Mouse (Mus musculus) spleen, adult 2 months (tissue): ENCODE measurements around the gene Myt1l. TPM values are rescaled to one million over a fixed set of nuclear protein-coding genes. Genes with fewer than 3 reads are reported as not detected.

ENCODE experiments used
- DNase-seq, 2 experiments: peaks; one replicate each; pipeline versions ENCODE4 v3.0.0 to v3.0.0-alpha.2; 2012 to 2021; ENCODE audit warnings: low spot score in 2 of 2, low read depth in 1 of 2
- H3K27ac ChIP-seq: fragments of 200-500 bp; 2 replicates; pipeline ENCODE4 v1.5.1; 2012; ENCODE audit warnings: low read length, inconsistent platforms; ENCODE audit not compliant: insufficient read depth
- H3K27me3 ChIP-seq: fragments of 200-500 bp; 2 replicates; pipeline ENCODE4 v1.6.1; 2012; ENCODE audit warnings: mild to moderate bottlenecking, moderate library complexity, low read length, inconsistent platforms; ENCODE audit not compliant: control insufficient read depth, insufficient read depth
- H3K36me3 ChIP-seq: fragments of 200-500 bp; 2 replicates; pipeline ENCODE4 v1.6.1; 2012; ENCODE audit warnings: mild to moderate bottlenecking, low read length, inconsistent platforms; ENCODE audit not compliant: control insufficient read depth, insufficient read depth
- H3K4me1 ChIP-seq: fragments of 200-500 bp; 2 replicates; pipeline ENCODE4 v1.6.1; 2011; ENCODE audit warnings: inconsistent platforms; ENCODE audit not compliant: control insufficient read depth, insufficient read depth, insufficient read length
- H3K4me3 ChIP-seq: fragments of 200-500 bp; 2 replicates; pipeline ENCODE4 v1.5.1; 2011; ENCODE audit warnings: mild to moderate bottlenecking, inconsistent platforms; ENCODE audit not compliant: insufficient read depth, insufficient read length; ENCODE audit errors: extremely low read depth
- CTCF ChIP-seq: fragments of 200-500 bp; IDR thresholded peaks from 2 replicates; pipeline ENCODE4 v1.5.1; 2011; ENCODE audit warnings: mild to moderate bottlenecking, inconsistent platforms; ENCODE audit not compliant: insufficient read depth, insufficient read length, insufficient replicate concordance; ENCODE audit errors: extremely low read depth
- POLR2A ChIP-seq: fragments of 200-500 bp; IDR thresholded peaks from 2 replicates; pipeline ENCODE4 v1.6.1; 2011; ENCODE audit warnings: low read depth, low read length, inconsistent platforms
- WGBS: fragments of 180-500 bp; shearing (Covaris S2); methylation state at CpG from one replicate; pipeline ENCODE4 v1.1.7; 2018; 5-methylcytosine and 5-hydroxymethylcytosine counted together
- polyA plus RNA-seq: library from polyadenylated mRNA; depleted of rRNA; stranded (reverse); fragments of >200 nt; gene quantifications from 2 replicates; pipeline ENCODE4 v1.2.3, GENCODE M21; 2012

Myt1l gene
- polyA plus RNA-seq, 1 experiment, result not detected

GRCm38 (mm10) chr12:29652516-29652915 lies 124.3 kb downstream of the Myt1l start:
- Histone ChIP-seq H3K4me1 (no peaks in the 10 kb centered on the region), H3K36me3 (no peaks in the 10 kb centered on the region), H3K27ac (no peak overlapping the region), H3K4me3 (no peak overlapping the region), H3K27me3 (no peaks in the 10 kb centered on the region)
- TF ChIP-seq POLR2A (no peak), CTCF (no peak)
- 79% methylated on average over 5 of the region's 5 CpGs for whole genome bisulfite sequencing
- no peak for DNase-seq

- Histone ChIP-seq H3K36me3 (no peaks in the 10 kb centered on the region), H3K27ac (no peak overlapping the region), H3K4me3 (no peak overlapping the region), H3K4me1 (no peaks in the 10 kb centered on the region), H3K27me3 (no peaks in the 10 kb centered on the region)
- WGBS, result 93% methylated on average over 10 of the region's 10 CpGs
- DNase-seq, result no peak
- TF ChIP-seq POLR2A, result no peak
Measured at GRCm38 (mm10) chr12:29655197-29655632, 127.0 kb downstream of the Myt1l start.

- H3K4me3 ChIP-seq, result no peak overlapping the region
- no peak for TF ChIP-seq CTCF
- H3K27me3 ChIP-seq, result no peaks in the 10 kb centered on the region
- 88% methylated on average over 12 of the region's 12 CpGs for WGBS
- H3K4me1 ChIP-seq, result no peaks in the 10 kb centered on the region
- no peaks in the 10 kb centered on the region for H3K36me3 ChIP-seq
- DNase-seq, result no peak
- H3K27ac ChIP-seq, result no peak overlapping the region
Measured at GRCm38 (mm10) chr12:29655673-29656072, 127.5 kb downstream of the Myt1l start.

- Histone ChIP-seq H3K27me3 (no peaks in the 10 kb centered on the region), H3K36me3 (no peaks in the 10 kb centered on the region), H3K4me3 (no peak overlapping the region), H3K27ac (no peak overlapping the region), H3K4me1 (no peaks in the 10 kb centered on the region)
- 32% methylated on average over 3 of the region's 3 CpGs for WGBS
- TF ChIP-seq CTCF (no peak), POLR2A (no peak)
- no peak for DNase-seq
Measured at GRCm38 (mm10) chr12:29657061-29657460, 128.9 kb downstream of the Myt1l start.

GRCm38 (mm10) chr12:29657870-29658269 lies 129.7 kb downstream of the Myt1l start:
- H3K4me1 ChIP-seq, result no peaks in the 10 kb centered on the region
- TF ChIP-seq POLR2A, result no peak
- no peak for TF ChIP-seq CTCF
- no peaks in the 10 kb centered on the region for H3K36me3 ChIP-seq
- H3K27ac ChIP-seq, result no peak overlapping the region
- no peaks in the 10 kb centered on the region for H3K27me3 ChIP-seq
- no peak for DNase-seq
- WGBS, result 88% methylated on average over 2 of the region's 2 CpGs
- H3K4me3 ChIP-seq, result no peak overlapping the region

- no peak for DNase-seq
- TF ChIP-seq POLR2A (no peak), CTCF (no peak)
Measured at GRCm38 (mm10) chr12:29671984-29672383, 143.8 kb downstream of the Myt1l start.

GRCm38 (mm10) chr12:29675594-29676362 lies 147.6 kb downstream of the Myt1l start:
- no peak for DNase-seq
- Histone ChIP-seq H3K27me3 (no peaks in the 10 kb centered on the region), H3K27ac (no peak overlapping the region), H3K4me3 (no peak overlapping the region), H3K4me1 (no peaks in the 10 kb centered on the region), H3K36me3 (no peaks in the 10 kb centered on the region)
- TF ChIP-seq POLR2A (no peak), CTCF (no peak)
- 47% methylated on average over 14 of the region's 14 CpGs for WGBS

More at GRCm38 (mm10) chr12:29671984-29672383, 143.8 kb downstream of the Myt1l start:
- whole genome bisulfite sequencing, result 86% methylated on average over 7 of the region's 7 CpGs
- H3K27me3 ChIP-seq, result no peaks in the 10 kb centered on the region
- H3K27ac ChIP-seq, result no peak overlapping the region
- H3K4me1 ChIP-seq, result no peaks in the 10 kb centered on the region
- H3K36me3 ChIP-seq, result no peaks in the 10 kb centered on the region
- no peak overlapping the region for H3K4me3 ChIP-seq

GRCm38 (mm10) chr12:29682384-29682783 lies 154.2 kb downstream of the Myt1l start:
- no peaks in the 10 kb centered on the region for H3K36me3 ChIP-seq
- no peaks in the 10 kb centered on the region for H3K4me1 ChIP-seq
- TF ChIP-seq POLR2A (no peak), CTCF (no peak)
- no peak overlapping the region for H3K4me3 ChIP-seq
- no peaks in the 10 kb centered on the region for H3K27me3 ChIP-seq
- DNase-seq, result no peak
- WGBS, result 74% methylated on average over 8 of the region's 8 CpGs
- H3K27ac ChIP-seq, result no peak overlapping the region
